24 mouse cellular contexts compared by ENCODE assay signal in the genomic region with DNA sequence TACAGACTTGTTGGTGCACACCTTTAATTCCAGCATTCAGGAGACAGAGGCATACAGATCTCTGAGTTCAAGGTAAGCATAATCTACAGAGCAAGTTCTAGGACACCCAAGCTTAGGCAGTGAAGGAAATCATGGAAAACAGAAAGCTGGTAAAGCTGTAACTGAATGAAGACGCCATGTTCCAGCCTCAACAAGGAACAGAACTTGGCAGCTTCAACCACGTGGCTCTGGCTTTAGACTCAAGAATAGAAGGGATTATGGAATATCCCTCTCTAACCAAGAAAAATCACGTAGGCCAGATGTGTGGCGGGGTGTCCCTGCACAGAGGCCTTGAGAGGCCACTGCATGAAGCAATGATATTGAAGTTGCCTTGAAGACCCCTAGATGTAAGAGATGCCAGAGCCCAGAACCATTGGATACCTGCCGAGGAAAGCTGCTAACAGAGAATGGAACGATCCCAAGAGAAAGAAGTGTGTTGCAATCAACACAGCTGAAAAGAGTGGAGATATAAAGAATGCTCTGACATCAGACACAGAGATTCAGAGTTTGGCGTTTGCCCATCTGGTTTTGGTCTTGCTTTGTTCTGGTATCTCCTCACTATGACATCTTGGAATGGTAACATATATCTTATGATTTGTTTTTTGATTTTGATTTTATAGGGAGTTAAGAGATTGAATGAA.
DNase-seq lines count a peak whose midpoint lies in the region; ATAC-seq and TF ChIP-seq lines count a peak whose summit lies in the region.
"Had no signal": no experiment of that assay in that cellular context is flagged by ENCODE, and none has a peak within 500 bp of the region (broad histone marks: within the 10 kb centered on the region; RNA-seq: fewer than 3 reads in every experiment).

No protein-coding gene starts in this region.

- TF ChIP-seq CTCF in lung, embryonic 14.5 days (IDR thresholded peaks at IDR 0.05; ENCODE audit: low read depth) = no peak

- intact Hi-C loops in gastrocnemius, postnatal 36 days (cut with DNase I) = no loop called here

- no peak overlapping the region for H3K9ac ChIP-seq in lung, embryonic 14.5 days
- H3K9ac ChIP-seq: embryonic facial prominence, embryonic 15.5 days; kidney, embryonic 15.5 days; limb, embryonic 12.5 days; liver, embryonic 13.5 days; neural tube, embryonic 12.5 days had no signal

- H3K4me3 ChIP-seq in lung, embryonic 14.5 days (ENCODE audit: low read depth, low read length) = no peak overlapping the region
- H3K4me3 ChIP-seq: embryonic facial prominence, embryonic 15.5 days; kidney, embryonic 15.5 days; limb, embryonic 12.5 days; liver, embryonic 13.5 days; neural tube, embryonic 12.5 days had no signal

- H3K27ac ChIP-seq in lung, embryonic 14.5 days (ENCODE audit: low read depth) = no peak overlapping the region
- H3K27ac ChIP-seq: embryonic facial prominence, embryonic 15.5 days; hindbrain, postnatal 0 days; kidney, embryonic 15.5 days; limb, embryonic 12.5 days; liver, embryonic 13.5 days; macrophage; neural tube, embryonic 12.5 days had no signal

- no peaks in the 10 kb centered on the region for H3K36me3 ChIP-seq in lung, embryonic 14.5 days (ENCODE audit: insufficient read depth)
- H3K36me3 ChIP-seq: embryonic facial prominence, embryonic 15.5 days; kidney, embryonic 15.5 days; limb, embryonic 12.5 days; neural tube, embryonic 12.5 days had no signal

- no peaks in the 10 kb centered on the region for H3K27me3 ChIP-seq in lung, embryonic 14.5 days (ENCODE audit: insufficient read depth, low read length)
- H3K27me3 ChIP-seq: CH12.LX; embryonic facial prominence, embryonic 15.5 days; kidney, embryonic 15.5 days; limb, embryonic 12.5 days; liver, embryonic 13.5 days; neural tube, embryonic 12.5 days; Patski had no signal

- H3K9me3 ChIP-seq in lung, embryonic 14.5 days (ENCODE audit: low read depth, low read length) = no peaks in the 10 kb centered on the region
- H3K9me3 ChIP-seq: embryonic facial prominence, embryonic 15.5 days; kidney, embryonic 15.5 days; liver, embryonic 13.5 days; neural tube, embryonic 12.5 days had no signal

- no peaks in the 10 kb centered on the region for H3K4me1 ChIP-seq in lung, embryonic 14.5 days (ENCODE audit: insufficient read depth)
- H3K4me1 ChIP-seq: kidney, embryonic 15.5 days; limb, embryonic 12.5 days; liver, embryonic 13.5 days; neural tube, embryonic 12.5 days had no signal

- no peak overlapping the region for H3K4me2 ChIP-seq in lung, embryonic 14.5 days
- H3K4me2 ChIP-seq: embryonic facial prominence, embryonic 15.5 days; kidney, embryonic 15.5 days; limb, embryonic 12.5 days; liver, embryonic 13.5 days; midbrain, embryonic 11.5 days; neural tube, embryonic 12.5 days had no signal

- 87% methylated on average over 7 of the region's 7 CpGs for WGBS in lung, embryonic 14.5 days

- peak; percentile 13 for DNase-seq in gastrocnemius, postnatal 25 days
- DNase-seq in gastrocnemius, postnatal 36 days = no peak
- DNase-seq in lung, embryonic 14.5 days = peak; percentile 21
- DNase-seq in lung, postnatal 10 days = no peak
- peak; percentile 5 for DNase-seq in NIH3T3 (ENCODE audit: low read depth)
- DNase-seq in skeletal muscle tissue, adult 2 months (ENCODE audit: low read depth, low spot score) = peak; percentile 15
- DNase-seq in adrenal gland, adult 18-20 months (ENCODE audit: low spot score in 2 of 2) = no peak
- DNase-seq in natural killer cell, adult 2 months (ENCODE audit: low spot score in 2 of 2) = no peak
- DNase-seq: cerebellum, adult 18-20 months; cerebellum, postnatal 36 days; liver, embryonic 13.5 days; right cerebral cortex, postnatal 4 days; thymus, postnatal 25 days had no signal

- ATAC-seq in lung, embryonic 14.5 days (ENCODE audit: insufficient read depth) = no peak
- ATAC-seq: forebrain, embryonic 16.5 days; hindbrain, postnatal 0 days; intestine, postnatal 0 days; Patski had no signal

Comparison
In these comparisons a context has a peak if more than half of its experiments do, and no peak if none do; other contexts are left out.
1. DNase-seq: peak in gastrocnemius, postnatal 25 days (single experiment), lung, embryonic 14.5 days (single experiment), NIH3T3 (single experiment) and skeletal muscle tissue, adult 2 months (single experiment); none in gastrocnemius, postnatal 36 days (0 of 2), lung, postnatal 10 days (single experiment), adrenal gland, adult 18-20 months (0 of 2) and natural killer cell, adult 2 months (0 of 2).